Mouse (Mus musculus): ENCODE data around the gene Oxld1. TPM values are rescaled to one million over a fixed set of nuclear protein-coding genes. Genes with fewer than 3 reads are reported as not detected.

Gene Oxld1
- polyA plus RNA-seq, 1 experiment from 2014 or later: 11.8 TPM

DNA sequence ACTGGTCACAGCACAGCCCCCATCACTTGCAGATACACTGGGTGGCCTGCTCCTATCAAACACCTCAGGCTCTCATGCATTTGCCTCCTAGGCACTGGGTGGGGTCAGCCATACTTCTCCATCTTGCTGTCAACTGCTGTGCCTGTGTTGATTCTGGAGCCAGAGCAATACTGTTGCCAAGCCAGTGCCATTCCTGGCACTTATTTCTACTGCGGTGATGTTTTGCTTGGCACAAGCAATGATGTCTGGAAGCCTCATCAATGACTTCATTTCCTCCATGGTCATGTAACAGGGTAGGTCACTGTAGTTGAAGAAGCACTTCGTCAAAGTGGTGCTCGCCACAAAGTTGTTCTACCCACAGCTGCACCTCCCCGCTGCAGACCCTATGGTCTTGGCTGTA lies 7.7 kb upstream of the Oxld1 start:
- Histone ChIP-seq H3K36me3 (replicated peaks) (peaks cover 69% of the 10 kb centered on the region), H3K4me1 (peaks cover 27% of the 10 kb centered on the region), H3K27me3 (ENCODE audit: poor library complexity, severe bottlenecking) (no peaks in the 10 kb centered on the region), H3K9me3 (no peaks in the 10 kb centered on the region), H3K27ac (no peak overlapping the region), H3K4me3 (peak overlapping the region; percentile 68)
- 95% methylated on average over 4 of the region's 4 CpGs for WGBS
- DNase-seq (ENCODE audit: extremely low spot score, low spot score): no peak

DNA sequence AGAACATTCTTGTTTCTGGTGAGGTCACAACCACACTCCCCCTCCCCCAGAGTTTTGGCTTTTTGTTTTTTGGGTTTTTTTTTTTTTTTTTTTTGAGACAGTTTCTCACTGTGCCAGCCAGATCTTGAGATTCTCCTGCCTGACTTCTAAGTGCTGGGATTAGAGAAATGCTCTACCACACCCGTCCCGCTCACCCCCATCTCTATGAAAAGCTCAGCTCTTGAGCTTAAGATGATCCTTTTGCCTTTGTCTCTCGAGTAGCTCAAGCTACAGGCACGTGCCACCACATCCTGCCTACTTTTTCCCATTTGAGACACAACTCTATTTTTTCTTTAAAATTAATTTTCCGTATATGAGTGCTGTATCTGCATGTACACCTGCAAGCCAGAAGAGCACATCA lies 6.5 kb upstream of the Oxld1 start:
- H3K9me3 ChIP-seq: no peaks in the 10 kb centered on the region
- H3K36me3 ChIP-seq (replicated peaks): peaks cover 69% of the 10 kb centered on the region

DNA sequence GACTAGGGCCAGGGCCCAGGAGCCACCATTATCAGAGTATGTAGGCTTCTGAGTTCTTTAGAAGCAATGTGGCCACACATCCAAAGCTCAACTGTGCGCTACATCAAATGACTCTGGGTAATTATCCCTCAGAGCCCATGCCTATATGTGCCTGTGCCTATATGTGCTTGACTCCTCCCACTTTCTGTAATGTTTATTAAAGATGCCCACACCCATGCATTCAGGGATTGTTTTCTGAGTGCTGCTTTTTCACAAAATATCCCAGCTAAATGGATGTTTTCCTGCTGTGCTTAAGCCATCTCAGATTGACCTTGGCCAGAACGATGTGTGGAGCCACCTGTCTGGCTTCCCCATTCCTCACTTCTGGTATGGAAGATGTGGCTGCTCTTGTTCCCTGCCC lies 5.7 kb upstream of the Oxld1 start:
- H3K9me3 ChIP-seq: no peaks in the 10 kb centered on the region
- H3K4me1 ChIP-seq: peaks cover 34% of the 10 kb centered on the region
- no peak overlapping the region for H3K27ac ChIP-seq
- no peak for DNase-seq (ENCODE audit: extremely low spot score, low spot score)
- H3K36me3 ChIP-seq (replicated peaks): peaks cover 72% of the 10 kb centered on the region
- WGBS: 91% methylated on average over 2 of the region's 2 CpGs
- no peaks in the 10 kb centered on the region for H3K27me3 ChIP-seq (ENCODE audit: poor library complexity, severe bottlenecking)
- H3K4me3 ChIP-seq: no peak overlapping the region

More for the DNA sequence above, 6.5 kb upstream of the Oxld1 start:
- no peak overlapping the region for H3K27ac ChIP-seq
- no peak overlapping the region for H3K4me3 ChIP-seq
- no peak for DNase-seq (ENCODE audit: extremely low spot score, low spot score)
- no peaks in the 10 kb centered on the region for H3K27me3 ChIP-seq (ENCODE audit: poor library complexity, severe bottlenecking)
- peaks cover 29% of the 10 kb centered on the region for H3K4me1 ChIP-seq
- WGBS: 89% methylated on average over 5 of the region's 5 CpGs

DNA sequence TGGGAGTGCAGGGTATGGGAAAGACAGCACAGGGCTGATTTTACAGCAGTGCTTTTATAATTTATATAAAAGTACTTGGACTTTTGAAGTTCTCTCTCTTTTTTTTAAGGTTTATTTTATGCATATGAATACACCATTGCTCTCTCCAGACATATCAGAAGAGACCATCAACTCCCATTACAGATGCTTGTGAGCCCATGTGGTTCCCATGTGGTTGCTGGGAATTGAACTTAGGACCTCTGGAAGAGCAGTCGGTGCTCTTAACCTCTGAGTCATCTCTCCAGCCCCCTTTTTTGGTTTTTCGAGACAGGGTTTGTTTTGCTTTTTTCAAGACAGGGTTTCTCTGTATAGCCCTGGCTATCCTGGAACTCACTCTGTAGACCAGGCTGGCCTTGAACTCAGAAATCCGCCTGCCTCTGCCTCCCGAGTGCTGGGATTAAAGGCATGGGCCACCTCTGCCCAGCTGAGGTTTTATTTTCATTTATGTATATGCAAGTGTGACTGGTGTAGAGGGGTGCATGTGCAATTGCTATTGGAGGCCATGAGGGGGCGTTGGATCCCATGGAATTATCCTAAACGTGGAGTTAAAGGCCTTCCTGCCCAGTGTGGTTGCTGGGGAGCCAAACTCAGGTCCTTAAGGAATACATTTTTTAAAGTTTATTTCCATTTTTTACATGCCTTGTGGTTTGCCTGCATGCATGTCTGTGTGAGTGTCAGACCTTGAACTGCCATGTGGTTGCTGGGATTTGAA lies 1.2 kb upstream of the Oxld1 start:
- Histone ChIP-seq H3K27ac (peak overlapping the region; percentile 92; the same call in 1 of the 2 replicates), H3K4me3 (peak overlapping the region; percentile 79), H3K36me3 (replicated peaks) (peaks cover 67% of the 10 kb centered on the region), H3K27me3 (ENCODE audit: poor library complexity, severe bottlenecking) (no peaks in the 10 kb centered on the region), H3K9me3 (no peaks in the 10 kb centered on the region), H3K4me1 (peaks cover 30% of the 10 kb centered on the region)
- no peak for DNase-seq (ENCODE audit: extremely low spot score, low spot score)
- WGBS: 75% methylated on average over 6 of the region's 6 CpGs

DNA sequence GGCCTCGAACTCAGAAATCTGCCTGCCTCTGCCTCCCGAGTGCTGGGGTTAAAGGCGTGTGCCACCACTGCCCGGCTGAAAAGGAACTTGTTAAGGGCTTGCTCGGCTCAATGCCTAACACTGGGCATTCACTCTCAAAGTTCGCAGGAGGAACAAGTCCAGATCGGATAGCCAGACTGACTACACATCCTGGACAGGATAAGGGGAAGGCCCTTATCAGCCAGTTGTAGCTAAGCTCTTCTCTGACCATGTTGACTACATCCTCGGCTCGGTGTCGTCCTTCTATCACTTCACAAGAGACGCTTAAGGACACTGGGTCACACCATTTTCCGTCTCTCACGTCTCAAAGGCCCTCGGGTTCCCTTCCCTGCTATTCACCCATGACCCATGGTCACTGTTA lies 498 bp downstream of the Oxld1 start:
- Histone ChIP-seq H3K36me3 (replicated peaks) (peaks cover 50% of the 10 kb centered on the region), H3K27me3 (ENCODE audit: poor library complexity, severe bottlenecking) (no peaks in the 10 kb centered on the region), H3K4me1 (peaks cover 30% of the 10 kb centered on the region), H3K4me3 (peak overlapping the region; percentile 79), H3K27ac (peak overlapping the region; percentile 92), H3K9me3 (no peaks in the 10 kb centered on the region)
- 38% methylated on average over 14 of the region's 14 CpGs for WGBS
- DNase-seq (ENCODE audit: extremely low spot score, low spot score): no peak

DNA sequence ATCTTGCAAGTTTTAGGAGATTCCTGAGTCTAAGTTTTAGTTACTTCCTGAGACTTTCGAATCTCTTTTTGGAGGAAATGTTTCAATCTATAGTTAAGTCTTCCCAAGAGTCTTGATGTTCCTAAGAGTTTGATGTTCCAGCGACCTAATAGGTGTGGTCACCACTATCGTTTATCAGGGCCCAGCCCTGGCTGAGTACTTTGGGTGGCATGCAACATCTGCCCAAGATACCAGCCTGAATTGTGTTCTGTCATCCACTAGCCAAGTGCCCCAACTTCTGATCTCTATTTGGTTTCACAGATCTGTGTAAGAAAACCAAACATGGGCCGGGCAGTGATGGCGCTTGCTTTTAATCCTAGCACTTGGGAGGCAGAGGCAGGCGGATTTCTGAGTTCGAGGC lies 2.5 kb downstream of the Oxld1 start:
- Histone ChIP-seq H3K9me3 (no peaks in the 10 kb centered on the region), H3K27ac (no peak overlapping the region), H3K4me3 (no peak overlapping the region), H3K4me1 (peaks cover 30% of the 10 kb centered on the region), H3K36me3 (replicated peaks) (peaks cover 31% of the 10 kb centered on the region), H3K27me3 (ENCODE audit: poor library complexity, severe bottlenecking) (no peaks in the 10 kb centered on the region)
- no peak for DNase-seq (ENCODE audit: extremely low spot score, low spot score)
- 97% methylated on average over 7 of the region's 7 CpGs for WGBS

DNA sequence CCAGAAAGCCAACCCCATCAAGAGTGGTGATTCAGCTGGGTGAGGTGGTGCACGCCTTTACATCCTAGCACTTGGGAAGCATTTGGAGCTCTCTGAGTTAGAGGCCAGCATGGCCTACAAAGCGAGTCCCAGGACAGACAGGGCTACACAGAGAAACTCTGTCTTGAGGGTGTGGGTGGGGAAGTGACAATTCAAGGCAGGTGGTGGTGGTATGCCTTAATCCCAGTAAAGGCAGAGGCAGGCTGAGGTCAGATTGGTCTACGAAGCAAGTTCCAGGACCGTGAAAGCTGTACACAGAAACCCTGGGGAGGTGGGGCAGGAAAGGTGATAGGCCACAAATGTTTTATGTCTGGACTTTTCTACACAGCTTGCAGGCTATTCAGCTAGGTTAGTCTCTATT lies 2.9 kb downstream of the Oxld1 start:
- H3K36me3 ChIP-seq (replicated peaks): peaks cover 26% of the 10 kb centered on the region
- H3K9me3 ChIP-seq: no peaks in the 10 kb centered on the region
- WGBS: 92% methylated on average over 4 of the region's 4 CpGs
- no peaks in the 10 kb centered on the region for H3K27me3 ChIP-seq (ENCODE audit: poor library complexity, severe bottlenecking)
- DNase-seq (ENCODE audit: extremely low spot score, low spot score): no peak
- H3K27ac ChIP-seq: no peak overlapping the region
- no peak overlapping the region for H3K4me3 ChIP-seq
- peaks cover 30% of the 10 kb centered on the region for H3K4me1 ChIP-seq

DNA sequence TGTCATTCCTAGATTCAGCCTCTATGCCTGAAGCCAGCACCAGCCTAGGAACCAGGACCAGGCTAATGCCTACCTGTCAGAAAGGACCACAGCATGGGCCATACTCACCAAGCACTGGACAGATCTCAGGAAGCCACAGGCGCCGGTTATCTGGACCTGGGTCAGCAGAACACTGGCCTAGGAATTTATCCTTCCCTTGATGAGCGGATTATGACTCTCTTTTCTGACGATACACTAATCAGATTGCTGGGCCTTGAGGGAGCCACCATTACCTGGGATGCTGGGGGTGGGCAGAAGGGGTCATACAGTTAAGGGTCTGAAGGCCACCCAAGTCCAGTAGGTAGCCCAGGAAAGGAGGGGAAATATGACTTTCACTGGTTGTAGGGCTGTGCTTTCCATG lies 4.6 kb downstream of the Oxld1 start, which contains the start of gene Pde6g:
Gene Pde6g, minus strand, starts transcription at position 195 of the 400 bp plus-strand sequence.
- H3K4me3 ChIP-seq: no peak within 1 kb of the TSS; the same call in 1 of the 2 replicates
- no peak for DNase-seq (ENCODE audit: extremely low spot score, low spot score)
- 86% methylated on average over 4 of the region's 4 CpGs for WGBS

DNA sequence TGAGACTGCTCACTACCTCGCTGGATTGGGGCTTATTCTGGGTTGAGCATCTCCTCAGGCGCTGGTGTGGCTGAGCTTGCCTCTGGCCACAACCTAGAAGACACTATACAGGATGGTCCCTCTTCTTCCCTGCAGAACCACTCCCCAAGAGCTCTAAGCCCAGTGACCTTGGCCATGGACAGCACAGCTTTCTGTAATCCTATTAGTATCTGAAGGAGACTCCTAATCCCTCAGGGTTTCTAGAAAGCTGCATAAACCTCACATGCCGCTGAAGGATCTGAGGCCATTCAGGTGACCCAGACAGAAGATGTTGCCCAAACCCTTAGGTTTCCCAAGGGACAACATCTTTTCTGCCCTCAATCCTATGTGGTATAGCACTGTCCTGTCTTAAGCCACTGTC lies 5.6 kb downstream of the Oxld1 start:
- Histone ChIP-seq H3K4me3 (no peak overlapping the region), H3K4me1 (peaks cover 11% of the 10 kb centered on the region), H3K27ac (no peak overlapping the region), H3K36me3 (replicated peaks) (peaks cover 15% of the 10 kb centered on the region; the same call in 1 of the 2 replicates), H3K9me3 (no peaks in the 10 kb centered on the region), H3K27me3 (ENCODE audit: poor library complexity, severe bottlenecking) (no peaks in the 10 kb centered on the region)
- DNase-seq (ENCODE audit: extremely low spot score, low spot score): no peak
- WGBS: 68% methylated on average over 3 of the region's 3 CpGs

More for the DNA sequence above, 4.6 kb downstream of the Oxld1 start, which contains the start of gene Pde6g:
- Histone ChIP-seq H3K36me3 (replicated peaks) (peaks cover 15% of the 10 kb centered on the region; the same call in 1 of the 2 replicates), H3K27me3 (ENCODE audit: poor library complexity, severe bottlenecking) (no peaks in the 10 kb centered on the region), H3K4me1 (peaks cover 18% of the 10 kb centered on the region), H3K27ac (no peak within 1 kb of the TSS), H3K9me3 (no peaks in the 10 kb centered on the region)

DNA sequence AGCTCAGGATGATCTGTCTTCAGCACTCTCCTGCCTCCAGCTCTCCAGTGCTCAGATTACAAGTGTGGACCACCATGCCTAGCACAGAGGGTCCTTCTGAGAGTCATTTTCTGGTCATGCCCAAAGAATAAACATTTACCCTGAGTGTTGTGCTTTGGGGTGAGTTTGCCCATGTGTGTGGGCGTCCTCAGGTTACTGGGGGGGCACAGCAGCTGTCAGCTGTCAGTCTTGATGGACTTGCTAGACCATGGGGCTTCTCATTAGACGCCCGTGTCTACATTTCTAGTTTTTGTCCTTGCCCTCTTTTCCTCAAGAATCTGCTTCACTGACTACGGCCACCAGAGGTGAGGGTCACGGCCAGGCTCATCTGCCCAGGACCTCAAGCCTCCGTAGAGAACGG lies 10.7 kb downstream of the Oxld1 start:
- WGBS: 82% methylated on average over 7 of the region's 7 CpGs
- H3K27me3 ChIP-seq (ENCODE audit: poor library complexity, severe bottlenecking): 0 out of 2 replicates have a peak, but pooled peaks cover 5% of the 10 kb centered on the region
- no peak overlapping the region for H3K27ac ChIP-seq
- no peaks in the 10 kb centered on the region for H3K9me3 ChIP-seq
- no peak overlapping the region for H3K4me3 ChIP-seq
- DNase-seq (ENCODE audit: extremely low spot score, low spot score): no peak
- peaks cover 4% of the 10 kb centered on the region; the same call in 1 of the 2 replicates for H3K4me1 ChIP-seq
- no peaks in the 10 kb centered on the region for H3K36me3 ChIP-seq (replicated peaks)

DNA sequence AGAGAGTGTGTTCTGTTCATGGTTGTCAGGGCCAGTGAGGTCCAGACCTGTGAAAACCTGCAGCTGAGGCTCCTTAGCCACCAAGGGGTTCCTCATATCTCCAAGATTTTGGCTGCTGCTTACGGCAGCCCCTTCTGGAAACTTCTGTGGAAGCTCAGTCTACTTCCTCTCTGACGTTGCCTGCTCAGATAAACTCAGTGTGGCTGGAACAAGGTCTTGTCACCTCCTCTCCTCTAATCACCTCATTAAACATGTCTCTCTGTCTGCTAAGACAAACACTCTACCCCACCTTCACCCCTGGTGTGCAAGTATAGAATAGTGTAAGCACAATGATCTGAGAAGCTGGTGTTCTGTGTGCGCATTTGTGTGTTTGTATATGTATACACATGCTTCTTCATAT lies 12.4 kb downstream of the Oxld1 start:
- no peak overlapping the region for H3K27ac ChIP-seq
- H3K36me3 ChIP-seq (replicated peaks): no peaks in the 10 kb centered on the region
- WGBS: 91% methylated on average over 3 of the region's 3 CpGs
- H3K4me3 ChIP-seq: no peak overlapping the region
- H3K4me1 ChIP-seq: peaks cover 4% of the 10 kb centered on the region; the same call in 1 of the 2 replicates
- 0 out of 2 replicates have a peak, but pooled peaks cover 5% of the 10 kb centered on the region for H3K27me3 ChIP-seq (ENCODE audit: poor library complexity, severe bottlenecking)
- H3K9me3 ChIP-seq: no peaks in the 10 kb centered on the region
- no peak for DNase-seq (ENCODE audit: extremely low spot score, low spot score)

DNA sequence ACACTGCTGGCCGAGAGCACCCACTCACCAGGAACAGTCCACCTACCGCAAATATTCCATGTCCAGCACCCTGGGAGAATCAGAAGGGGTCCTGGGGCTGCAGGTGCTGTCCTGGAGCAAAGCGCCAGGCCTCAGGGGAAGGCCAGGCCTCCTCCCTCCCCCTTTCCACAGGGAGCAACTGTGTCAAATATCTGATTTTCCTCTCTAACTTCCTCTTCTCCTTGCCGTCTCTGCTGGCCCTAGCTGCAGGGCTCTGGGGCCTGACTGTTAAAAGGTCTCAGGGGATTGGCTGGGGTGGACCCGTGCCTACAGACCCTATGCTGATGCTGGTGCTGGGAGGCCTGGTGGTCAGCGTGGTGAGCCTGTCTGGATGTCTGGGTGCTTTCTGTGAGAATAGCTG lies 13.8 kb downstream of the Oxld1 start:
- Histone ChIP-seq H3K36me3 (replicated peaks) (no peaks in the 10 kb centered on the region), H3K4me1 (peaks cover 4% of the 10 kb centered on the region; the same call in 1 of the 2 replicates), H3K9me3 (no peaks in the 10 kb centered on the region), H3K27me3 (ENCODE audit: poor library complexity, severe bottlenecking) (0 out of 2 replicates have a peak, but pooled peaks cover 5% of the 10 kb centered on the region), H3K27ac (no peak overlapping the region), H3K4me3 (peak overlapping the region; percentile 14)
- WGBS: 73% methylated on average over 6 of the region's 6 CpGs
- no peak for DNase-seq (ENCODE audit: extremely low spot score, low spot score)

DNA sequence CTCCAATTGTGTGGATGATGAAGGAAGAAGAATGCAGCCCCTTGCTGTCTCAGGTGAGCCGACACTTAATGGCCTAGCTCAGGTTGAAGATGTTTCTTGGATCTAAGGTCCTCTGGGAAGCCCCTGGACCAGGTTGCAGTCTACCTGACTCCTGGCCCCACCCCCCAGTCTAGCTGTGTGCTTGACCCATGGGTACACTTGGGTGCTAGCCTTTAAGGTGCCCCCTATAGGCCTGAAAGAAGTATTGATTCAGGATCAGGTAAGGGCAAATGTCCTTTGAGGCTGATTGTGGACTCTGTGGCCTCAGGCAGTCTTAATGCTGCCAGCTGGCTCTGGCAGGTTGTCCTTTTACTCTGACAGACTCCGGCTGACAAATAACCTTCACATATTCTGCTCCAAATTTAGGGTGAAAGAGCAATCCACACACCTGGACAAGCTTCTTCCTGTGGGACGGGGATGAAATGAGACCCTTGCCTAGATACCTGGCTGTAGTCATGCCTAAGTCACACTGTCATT lies 15.0 kb downstream of the Oxld1 start:
- H3K27ac ChIP-seq: no peak overlapping the region
- 0 out of 2 replicates have a peak, but pooled peaks cover 5% of the 10 kb centered on the region for H3K27me3 ChIP-seq (ENCODE audit: poor library complexity, severe bottlenecking)
- no peak overlapping the region for H3K4me3 ChIP-seq
- WGBS: 92% methylated on average over 3 of the region's 3 CpGs
- no peaks in the 10 kb centered on the region for H3K36me3 ChIP-seq (replicated peaks)
- peaks cover 2% of the 10 kb centered on the region; the same call in 1 of the 2 replicates for H3K4me1 ChIP-seq
- H3K9me3 ChIP-seq: no peaks in the 10 kb centered on the region
- no peak for DNase-seq (ENCODE audit: extremely low spot score, low spot score)

All from forebrain, embryonic 10.5 days (tissue).